Mouse (Mus musculus) induced T-regulatory cell, adult 2 months (primary cell): ENCODE measurements around the gene Gm9945.

Experiments used
- DNase-seq: peaks from one replicate; pipeline ENCODE4 v3.0.0-alpha.2; 2012; ENCODE audit warnings: low read depth

The Gm9945 gene

DNA sequence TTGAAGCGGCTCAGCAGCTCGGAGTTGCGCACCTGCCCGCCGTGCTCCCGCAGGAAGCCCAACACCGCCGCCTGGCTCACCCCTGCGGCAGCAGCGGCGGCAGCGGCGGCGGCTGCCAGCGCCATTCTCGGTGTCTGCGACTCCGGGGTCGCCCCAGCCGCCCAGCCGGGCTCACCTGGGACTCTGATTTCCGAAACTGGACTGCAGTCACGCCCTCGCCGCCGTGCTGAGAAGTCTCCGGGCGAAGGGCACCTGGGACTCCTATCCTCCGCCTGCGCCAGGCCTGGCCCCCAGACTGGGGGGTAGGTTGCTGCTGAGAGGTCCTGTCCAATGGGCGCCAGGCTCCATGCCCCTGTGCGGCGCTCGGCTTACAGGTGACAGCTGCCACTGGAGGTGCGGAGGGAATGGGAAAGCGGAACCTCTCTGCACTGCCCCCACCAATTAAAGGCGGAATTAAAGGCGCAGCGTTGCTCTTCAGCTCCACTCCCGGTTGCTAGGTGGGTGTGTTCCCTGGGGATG lies at the start of gene Gm9945, which contains the start of gene Sowaha:
Gm9945 (plus strand) TSS at position 384 of the 519 bp plus-strand sequence.
Sowaha (minus strand) TSS at position 492 of the 519 bp plus-strand sequence.
- peak; percentile 18 for DNase-seq

GRCm38 (mm10) chr11:53430300-53430669 lies 49.7 kb upstream of the Gm9945 start:
- DNase-seq = no peak

- peak; percentile 100 for DNase-seq
Observed at GRCm38 (mm10) chr11:53430670-53431346, 49.2 kb upstream of the Gm9945 start, which contains the start of the genes Uqcrq and Gdf9. Gene Uqcrq, minus strand, starts transcription at chr11:53430831. Gene Gdf9, plus strand, starts transcription at chr11:53431023.

DNA sequence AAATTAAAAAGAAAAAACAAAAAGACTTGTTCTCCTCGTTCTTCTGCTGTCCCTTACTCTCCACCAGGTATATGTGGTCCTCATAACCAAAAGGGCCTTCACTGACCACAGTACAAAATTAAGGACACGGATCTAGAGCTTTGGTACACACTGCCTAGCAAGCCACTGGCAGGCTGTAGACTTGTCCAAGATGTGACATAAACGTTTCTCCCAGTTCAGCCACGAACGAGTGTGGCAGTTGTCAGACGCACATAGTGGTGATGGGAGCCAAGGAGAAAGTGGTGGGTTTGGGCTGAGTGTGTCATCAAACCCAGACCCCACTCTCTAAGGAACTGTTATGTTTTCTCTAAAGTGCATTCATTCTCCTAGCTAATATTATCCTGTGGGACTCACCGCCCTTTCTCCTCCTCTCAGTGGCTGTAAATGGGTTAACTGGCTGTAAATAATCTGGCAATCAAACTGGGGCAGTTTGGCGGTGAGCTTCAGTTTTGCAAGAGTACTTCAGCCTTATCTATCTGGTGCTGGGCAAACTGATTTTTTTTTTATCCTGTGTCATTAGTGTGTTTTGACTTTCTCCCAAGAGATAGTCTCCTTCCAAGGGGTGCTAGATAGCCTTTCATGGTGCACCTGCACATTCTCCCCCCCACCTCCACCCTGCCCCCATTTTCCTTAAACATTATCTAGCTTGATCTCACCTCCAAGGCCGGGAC lies 48.5 kb upstream of the Gm9945 start:
- no peak for DNase-seq

GRCm38 (mm10) chr11:53433057-53433456 lies 46.9 kb upstream of the Gm9945 start:
- no peak for DNase-seq

DNA sequence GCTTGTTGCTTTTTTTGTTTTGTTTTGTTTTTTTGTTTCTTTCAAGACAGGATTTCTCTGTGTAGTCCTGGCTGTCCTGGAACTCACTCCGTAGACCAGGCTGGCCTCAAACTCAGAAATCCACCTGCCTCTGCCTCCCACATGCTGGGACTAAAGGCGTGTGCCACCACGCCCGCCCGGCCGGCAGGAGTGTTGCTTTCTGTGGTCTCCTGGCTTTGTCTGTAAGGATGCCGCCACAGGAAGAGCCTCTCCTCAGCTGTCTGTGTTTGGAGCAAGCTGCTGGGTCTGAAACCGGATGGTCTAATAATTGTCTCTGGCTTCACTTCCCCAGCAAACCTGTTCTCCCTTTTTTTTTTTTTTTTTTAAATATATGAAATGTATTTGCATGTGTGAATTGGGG lies 44.5 kb upstream of the Gm9945 start:
- no peak for DNase-seq

- DNase-seq = no peak
Observed at GRCm38 (mm10) chr11:53436338-53436737, 43.6 kb upstream of the Gm9945 start.

- DNase-seq = peak; percentile 43
Observed at GRCm38 (mm10) chr11:53441921-53442320, 38.0 kb upstream of the Gm9945 start.

DNA sequence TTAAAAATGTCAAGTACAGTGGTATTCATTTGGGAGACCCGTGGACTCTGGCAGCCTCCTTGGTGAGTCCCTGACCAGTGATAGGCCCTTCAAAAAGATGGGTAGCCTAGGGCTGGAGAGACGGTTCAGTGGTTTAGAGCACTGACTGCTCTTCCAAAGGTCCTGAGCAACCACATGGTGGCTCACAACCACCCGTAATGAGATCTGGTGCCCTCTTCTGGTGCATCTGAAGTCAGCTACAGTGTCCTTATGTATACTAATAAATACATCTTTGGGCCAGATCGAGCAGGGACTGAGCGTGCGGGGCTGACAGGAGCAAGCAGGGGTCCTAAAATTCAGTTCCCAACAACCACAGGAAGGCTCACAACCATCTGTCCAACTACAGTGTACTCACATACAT lies 36.1 kb upstream of the Gm9945 start:
- peak; percentile 46 for DNase-seq

- no peak for DNase-seq
Observed at GRCm38 (mm10) chr11:53445562-53445961, 34.4 kb upstream of the Gm9945 start.

DNA sequence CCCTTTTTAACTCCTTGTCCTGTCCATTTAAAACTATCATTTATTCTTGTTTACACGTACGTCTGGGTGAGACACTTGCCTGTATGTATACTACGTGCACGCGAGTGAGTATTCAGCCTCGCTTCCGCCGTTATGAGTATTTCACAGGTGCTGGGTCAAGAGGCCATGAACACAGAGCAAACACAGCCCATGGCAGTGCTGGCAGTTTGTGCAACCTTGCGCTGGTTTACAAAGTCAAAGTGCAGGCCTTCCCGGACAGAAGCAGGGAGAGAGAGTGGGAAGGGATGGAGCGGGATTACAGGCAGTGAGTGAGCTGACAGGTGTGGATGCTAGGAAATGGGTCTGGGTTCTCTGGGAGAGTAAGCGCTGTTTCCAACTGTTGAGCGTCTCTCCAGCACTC lies 33.8 kb upstream of the Gm9945 start:
- no peak for DNase-seq

DNA sequence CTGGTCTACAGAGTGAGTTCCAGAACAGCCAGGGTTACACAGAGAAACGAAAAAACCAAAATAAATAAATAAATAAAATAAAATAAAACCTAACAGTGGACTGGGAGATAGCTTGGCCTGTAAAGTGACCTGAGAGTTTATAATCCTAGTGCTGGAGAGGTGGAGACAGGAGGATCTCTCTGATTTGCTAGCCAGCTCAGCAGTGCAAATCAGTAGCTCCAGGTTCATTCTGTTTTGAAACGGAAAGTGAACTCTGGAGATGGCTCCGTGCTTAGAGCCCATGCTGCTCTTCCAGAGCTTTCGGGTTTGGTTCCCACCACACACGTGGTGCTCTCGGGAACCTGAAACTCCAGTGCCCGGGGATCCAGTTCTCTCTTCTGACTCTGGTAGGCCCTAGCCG lies 32.0 kb upstream of the Gm9945 start:
- DNase-seq = no peak

DNA sequence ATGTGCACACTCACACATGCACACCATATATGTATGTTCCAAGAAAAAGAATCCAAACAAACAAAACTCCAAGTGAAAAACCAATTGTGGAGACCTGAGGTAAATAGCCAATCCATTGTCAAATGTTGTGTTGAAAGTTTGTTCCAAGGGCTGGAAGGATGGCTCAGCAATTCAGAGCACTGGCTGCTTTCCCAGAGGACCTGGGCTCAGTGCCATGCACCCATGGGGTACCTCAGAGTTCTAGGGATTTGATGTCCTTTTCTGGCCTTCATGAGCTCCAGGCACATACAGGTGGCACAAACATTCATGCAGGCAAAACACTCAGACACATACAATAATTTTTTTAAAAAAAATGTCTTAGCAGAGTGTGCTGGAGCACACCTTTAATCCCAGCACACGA lies 31.4 kb upstream of the Gm9945 start:
- DNase-seq = no peak

GRCm38 (mm10) chr11:53450070-53450705 lies 29.8 kb upstream of the Gm9945 start:
- DNase-seq = no peak

GRCm38 (mm10) chr11:53451361-53451760 lies 28.6 kb upstream of the Gm9945 start:
- no peak for DNase-seq

DNA sequence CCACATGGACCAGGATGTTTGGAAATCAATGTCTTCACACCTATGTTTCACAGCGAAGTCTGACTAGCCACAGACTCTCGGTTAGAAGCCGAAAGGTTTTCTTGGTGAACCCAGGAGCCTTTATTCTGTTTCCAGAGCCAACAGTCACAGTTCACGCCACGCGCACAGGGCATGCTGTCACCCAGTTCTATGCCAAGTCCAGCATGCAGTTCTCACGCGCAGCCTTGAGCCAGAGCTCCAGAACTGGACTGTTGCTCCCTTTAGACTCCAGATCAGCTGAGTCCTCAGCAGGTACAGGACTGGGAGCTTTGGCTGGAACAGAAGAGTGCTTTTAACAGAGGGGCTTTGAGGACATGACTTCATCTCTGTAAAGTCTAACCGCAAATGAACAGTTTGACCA lies 27.6 kb upstream of the Gm9945 start:
- no peak for DNase-seq

- DNase-seq = no peak
Observed at GRCm38 (mm10) chr11:53453031-53453430, 26.9 kb upstream of the Gm9945 start.

DNA sequence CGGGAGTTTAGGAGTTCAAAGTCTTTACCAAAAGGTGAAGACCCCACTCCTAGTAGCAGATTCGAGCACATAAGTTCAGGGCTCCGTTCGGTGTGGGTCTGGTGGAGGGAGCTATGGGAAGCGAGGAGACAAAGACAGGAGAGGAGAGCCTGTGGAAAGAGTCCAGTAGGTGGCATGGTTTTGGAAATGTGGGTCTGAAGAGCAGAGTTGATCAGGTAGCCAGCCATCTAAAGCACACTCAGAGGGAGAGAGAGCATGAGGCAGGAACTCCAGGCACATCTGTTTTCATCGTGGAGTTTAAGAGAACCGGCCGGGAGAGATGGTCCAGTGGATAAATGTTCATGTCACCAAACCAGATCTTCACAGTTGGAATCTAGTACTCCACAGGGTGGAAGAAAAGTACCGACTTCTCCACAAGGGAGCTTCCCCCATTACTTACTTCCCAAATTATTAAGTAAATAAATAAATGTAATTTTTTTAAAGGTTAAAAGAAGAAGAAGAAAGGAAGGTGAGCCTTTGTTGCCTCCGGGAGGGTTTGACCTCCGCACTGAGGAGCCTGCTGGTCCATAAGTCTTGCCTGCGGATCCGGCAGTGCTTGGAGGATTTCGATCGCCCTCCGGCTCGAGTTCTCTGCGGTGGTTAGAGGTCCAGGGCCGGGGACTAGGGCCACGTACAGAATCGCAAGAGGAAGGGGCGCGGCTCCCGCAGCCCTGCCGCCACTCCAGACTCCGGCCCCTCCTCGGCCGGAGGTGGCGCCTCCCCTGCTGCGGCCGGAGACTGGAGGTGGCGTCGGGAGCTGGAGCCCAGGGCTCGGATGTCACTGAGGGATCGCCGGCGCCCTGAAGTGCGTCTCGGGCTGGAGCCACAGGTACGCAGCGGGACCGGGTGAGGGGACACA lies 23.2 kb upstream of the Gm9945 start, which contains the start of the genes Gm10447 and Shroom1:
Gm10447 (minus strand) TSS at position 637 of the 898 bp plus-strand sequence.
Shroom1 (plus strand) TSS at position 732 of the 898 bp plus-strand sequence.
- no peak for DNase-seq

GRCm38 (mm10) chr11:53457372-53457954 lies 22.5 kb upstream of the Gm9945 start:
- DNase-seq = no peak

GRCm38 (mm10) chr11:53458996-53459395 lies 21.0 kb upstream of the Gm9945 start:
- no peak for DNase-seq

- no peak for DNase-seq
Observed at GRCm38 (mm10) chr11:53460192-53460591, 19.8 kb upstream of the Gm9945 start.
